Mouse (Mus musculus) left cerebral cortex, postnatal 25 days (tissue): ENCODE data around the gene Dcaf6. TPM values are rescaled to one million over a fixed set of nuclear protein-coding genes. Genes with fewer than 3 reads are reported as not detected.
"Not testable (repeated sequence)": the region's sequence is repeated elsewhere in the genome, so short reads cannot be mapped to it uniquely, and the experiment has no call there.

Source experiments
- DNase-seq, 2 experiments: peaks; one replicate each; pipeline ENCODE4 v3.0.0; 2022; ENCODE audit warnings: low spot score in 2 of 2, mixed read lengths in 1 of 2
- intact Hi-C: fragments of 180-260 bp; cut with DNase I; formaldehyde crosslinking; loops from one replicate; pipeline ENCODE4 v1.15.1; 2025
- total RNA-seq, 2 experiments: library from RNA; stranded (reverse); gene quantifications; 2 replicates each; pipeline ENCODE4 v1.2.3; 2021

The Dcaf6 gene
- total RNA-seq, 2 experiments from 2014 or later = 90.9 to 101 TPM

DNA sequence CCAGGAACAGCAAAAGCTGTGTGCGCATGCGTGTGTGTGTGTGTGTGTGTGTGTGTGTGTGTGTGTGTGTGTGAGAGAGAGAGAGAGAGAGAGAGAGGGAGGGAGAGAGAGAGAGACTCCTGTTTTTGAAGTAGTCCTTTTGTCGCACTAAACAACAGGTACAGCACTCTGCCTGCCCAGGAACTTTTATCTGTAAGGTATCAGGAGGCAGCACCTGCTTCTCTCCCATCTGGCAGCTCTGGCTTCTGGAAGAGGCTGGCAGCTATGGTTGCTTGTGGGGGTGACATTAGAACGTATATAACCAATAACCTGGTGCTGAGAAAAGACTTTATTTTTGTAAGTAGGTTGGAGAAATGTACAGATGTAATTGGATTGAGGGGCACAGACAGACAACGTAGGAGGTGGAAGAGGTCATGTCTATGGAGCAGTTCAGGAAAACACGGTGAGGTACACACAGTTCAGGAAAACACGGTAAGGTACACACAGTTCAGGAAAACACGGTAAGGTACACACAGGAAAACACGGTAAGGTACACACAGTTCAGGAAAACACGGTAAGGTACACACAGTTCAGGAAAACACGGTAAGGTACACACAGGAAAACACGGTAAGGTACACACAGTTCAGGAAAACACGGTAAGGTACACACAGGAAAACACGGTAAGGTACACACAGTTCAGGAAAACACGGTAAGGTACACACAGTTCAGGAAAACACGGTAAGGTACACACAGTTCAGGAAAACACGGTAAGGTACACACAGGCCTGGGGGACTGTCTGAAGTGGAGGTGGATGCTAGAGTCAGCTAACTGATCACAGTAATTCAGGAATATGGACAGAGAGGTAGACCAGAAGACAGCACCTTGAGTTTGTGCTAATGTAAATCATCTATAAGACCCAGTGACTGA is 131.6 kb downstream of the Dcaf6 start:
- DNase-seq, intact Hi-C loops: not testable (repeated sequence)

DNA sequence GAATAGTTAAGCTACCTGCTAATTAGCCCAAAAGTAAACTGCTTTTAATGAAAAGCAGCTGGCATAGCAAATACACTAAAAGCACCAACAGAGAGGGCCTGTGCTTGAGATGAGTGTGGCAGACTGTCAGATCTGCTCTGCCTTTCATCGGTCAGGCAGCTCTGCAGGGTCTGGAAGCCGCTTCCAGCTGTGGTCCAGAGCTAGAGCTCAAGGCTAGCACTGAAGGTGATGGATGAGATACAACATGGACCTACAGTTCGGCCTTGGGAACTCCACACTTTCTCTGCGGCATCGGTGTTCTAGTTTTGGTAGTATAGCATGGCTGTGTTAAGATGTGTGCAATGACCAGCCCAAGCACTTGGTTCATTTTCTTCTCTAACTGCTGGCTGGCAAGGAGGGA is 132.4 kb downstream of the Dcaf6 start:
- intact Hi-C loops = no loop called here
- no peak for DNase-seq

DNA sequence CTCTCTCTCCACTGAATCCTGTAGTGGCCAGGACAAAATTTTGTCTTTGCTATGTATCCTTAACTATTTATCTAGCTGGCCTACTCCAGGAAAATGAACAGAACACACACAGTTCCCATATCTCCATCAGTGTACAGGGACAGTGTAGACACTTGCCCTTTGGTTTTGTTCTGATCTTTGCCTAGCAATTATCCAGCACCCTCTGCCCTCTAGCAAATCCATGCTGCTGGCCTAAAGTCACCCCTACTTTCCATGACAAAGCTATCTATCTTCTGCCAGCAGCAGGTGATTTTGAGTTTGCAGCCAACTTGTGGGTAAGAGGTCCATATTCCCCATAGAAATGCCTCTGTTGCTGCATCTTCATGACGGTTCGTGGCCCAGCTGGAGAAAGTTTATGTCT is 132.9 kb downstream of the Dcaf6 start:
- DNase-seq = no peak
- intact Hi-C loops = no loop called here

DNA sequence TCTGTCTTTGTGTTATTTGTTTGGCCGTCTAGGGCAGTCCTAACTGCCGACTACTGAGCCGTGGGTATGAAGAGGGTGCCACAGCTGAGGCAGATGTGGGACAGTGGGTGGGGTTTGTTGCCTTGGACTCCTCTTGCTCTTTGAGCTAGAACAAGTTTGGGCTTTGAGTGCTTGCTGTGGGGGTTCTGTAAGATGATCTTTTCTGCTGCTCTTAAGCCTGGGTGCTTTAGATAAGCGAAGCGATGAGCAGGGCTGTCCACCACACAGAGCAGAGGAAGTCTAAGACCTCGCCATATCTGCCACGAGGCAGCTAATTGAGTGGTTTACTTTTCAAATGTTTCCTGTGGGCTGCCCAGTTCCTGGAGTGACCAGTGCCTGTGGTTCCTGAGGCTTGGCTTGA is 137.3 kb downstream of the Dcaf6 start:
- DNase-seq = no peak
- intact Hi-C loops = no loop called here

DNA sequence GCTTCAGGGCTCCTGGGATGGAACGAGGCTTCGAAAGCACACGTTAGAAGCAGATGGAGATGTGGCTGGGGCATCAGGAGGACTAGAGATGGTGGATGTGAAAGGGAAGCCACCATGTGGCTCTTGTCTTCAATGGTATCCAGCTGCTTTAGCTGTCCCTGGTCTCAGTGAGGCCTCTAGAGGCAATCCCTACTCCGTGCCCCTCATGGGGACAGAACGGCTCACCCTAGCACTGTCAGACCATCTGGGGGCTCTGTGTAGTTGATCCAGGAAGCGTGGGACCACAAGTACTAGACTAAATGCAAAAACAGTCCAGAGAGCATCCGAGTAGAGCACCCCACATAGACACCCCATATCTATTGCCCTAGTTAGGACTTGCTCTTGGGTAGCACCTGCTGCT is 138.4 kb downstream of the Dcaf6 start:
- DNase-seq = no peak

DNA sequence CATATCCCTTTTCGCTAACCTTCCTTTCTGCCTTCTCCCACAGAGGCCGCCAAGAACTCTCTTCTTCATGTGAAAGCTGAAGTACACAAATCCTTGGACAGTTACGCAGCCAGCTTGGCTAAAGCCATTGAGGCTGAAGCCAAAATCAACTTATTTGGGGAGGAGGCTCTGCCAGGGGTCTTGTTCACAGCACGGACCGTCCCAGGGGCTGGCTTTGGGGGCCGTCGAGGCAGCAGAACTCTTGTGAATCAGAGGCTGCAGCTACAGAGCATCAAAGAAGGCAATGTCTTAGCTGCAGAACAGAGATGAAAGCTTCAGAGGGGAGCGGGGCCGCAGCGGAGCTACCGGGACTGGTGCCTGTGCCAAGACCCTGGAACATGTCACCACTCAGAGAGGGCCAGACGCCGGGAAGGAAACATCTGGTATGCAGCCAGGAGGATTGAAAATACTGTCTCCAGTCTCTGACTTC is 138.8 kb downstream of the Dcaf6 start:
- intact Hi-C loops = loop anchor here (2.0 kb wide), 1 partner anchor 69 kb away; no protein-coding TSS in a partner anchor
- peak in 1 of 2 experiments; percentile 14 for DNase-seq

More for the DNA sequence above, 138.4 kb downstream of the Dcaf6 start:
- intact Hi-C loops = loop anchor here (2.0 kb wide), 1 partner anchor 69 kb away; no protein-coding TSS in a partner anchor

DNA sequence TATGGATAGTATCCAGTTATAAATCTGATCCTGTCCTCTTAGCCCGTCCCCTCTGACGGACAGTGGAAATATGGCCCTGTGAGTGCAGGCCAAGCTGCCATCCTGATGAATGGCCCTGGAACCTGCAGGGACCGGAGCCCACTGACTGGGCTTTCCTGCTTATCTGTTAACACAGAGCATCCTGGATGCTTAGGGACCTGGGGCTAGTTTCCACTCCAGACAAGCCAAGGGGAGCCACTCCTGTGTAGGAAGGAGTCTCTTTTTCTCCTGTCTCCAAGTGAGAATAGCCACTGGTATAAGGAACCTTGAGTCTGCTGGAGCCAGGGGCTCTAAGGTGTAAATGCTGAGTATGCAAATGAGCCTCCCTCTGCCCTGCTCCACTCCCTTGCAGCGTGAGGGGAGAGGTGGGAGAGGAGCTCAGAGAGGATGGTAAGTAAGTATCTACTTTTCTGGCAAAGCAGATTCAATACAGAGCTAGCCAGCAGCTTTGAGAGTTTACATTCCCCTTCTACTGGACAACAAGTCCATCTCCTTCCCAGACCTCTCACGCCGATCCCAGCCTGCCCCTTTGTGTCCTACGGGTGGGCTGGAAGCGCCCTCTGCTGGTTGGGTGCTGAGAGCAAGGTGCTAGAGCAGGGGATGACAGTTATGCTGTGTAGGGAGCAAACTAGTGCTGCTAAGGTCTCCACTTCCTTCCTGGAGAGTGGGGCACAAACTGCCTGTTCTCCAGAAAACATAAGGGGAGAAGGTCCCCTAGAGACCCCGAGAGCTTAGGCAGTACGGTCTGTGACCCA is 139.9 kb downstream of the Dcaf6 start:
- peak; percentile 60 to 74 for DNase-seq
- intact Hi-C loops = loop anchor here (1.0 to 2.0 kb wide), 2 partner anchors 68 to 84 kb away; partner anchors contain the start of gene Tiprl

DNA sequence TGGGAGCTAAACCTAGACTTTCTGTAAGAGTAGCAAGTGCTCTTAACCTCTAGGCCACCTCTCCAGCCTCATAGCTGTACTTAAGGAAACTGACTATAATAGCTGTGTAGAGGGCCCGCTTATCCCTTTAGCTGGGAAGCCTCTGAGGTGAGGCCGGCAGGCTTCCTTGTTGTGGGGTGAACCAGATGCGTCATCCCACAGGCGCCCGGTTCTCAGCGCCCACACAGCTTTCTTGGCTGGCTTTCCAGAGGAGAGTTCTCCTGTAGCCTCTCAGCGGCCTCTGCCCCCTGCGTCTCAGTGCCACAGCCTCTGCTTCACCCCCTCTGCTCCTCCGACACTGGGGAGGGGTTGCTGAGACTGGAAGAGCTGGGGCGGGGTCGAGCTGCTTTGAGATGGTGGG is 143.9 kb downstream of the Dcaf6 start:
- DNase-seq = no peak
- intact Hi-C loops = no loop called here

DNA sequence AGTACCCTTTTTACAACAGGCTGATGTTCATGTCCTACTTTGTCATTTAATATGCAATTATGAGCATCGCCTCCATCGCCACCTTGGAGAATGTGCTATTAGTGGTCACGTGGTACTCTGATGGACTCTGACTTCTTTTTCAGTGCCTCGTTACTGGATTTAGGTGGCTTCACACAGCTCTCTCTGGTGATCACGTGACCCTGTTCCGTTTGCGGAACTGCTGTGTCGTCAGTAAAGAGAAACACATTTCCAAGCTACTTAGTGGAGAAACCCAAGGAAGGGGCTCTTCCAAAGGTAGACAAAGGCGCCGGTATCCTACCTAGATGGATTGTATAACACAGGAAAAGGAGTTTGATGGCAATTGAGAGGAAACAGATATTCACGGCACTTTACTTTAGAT is 152.1 kb downstream of the Dcaf6 start:
- DNase-seq = no peak
- intact Hi-C loops = no loop called here

DNA sequence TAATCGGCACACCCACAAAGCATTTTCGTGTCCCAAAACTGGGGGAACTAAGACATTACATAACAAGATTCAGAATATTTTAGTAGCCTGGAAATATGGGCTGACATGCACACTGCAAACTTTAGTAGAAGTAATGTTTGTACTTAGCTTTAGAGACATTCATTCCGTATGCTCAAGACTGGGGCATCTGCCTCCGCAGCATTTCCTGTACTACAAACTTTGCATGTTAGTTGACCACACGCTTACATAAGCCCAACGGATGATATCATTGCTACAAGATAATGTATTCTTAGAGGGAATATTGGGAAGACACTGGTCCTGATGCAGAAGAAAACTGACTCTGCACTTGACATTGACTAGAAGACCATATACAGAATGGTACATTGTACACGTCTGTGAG is 155.9 kb downstream of the Dcaf6 start:
- DNase-seq = peak in 1 of 2 experiments; percentile 71

DNA sequence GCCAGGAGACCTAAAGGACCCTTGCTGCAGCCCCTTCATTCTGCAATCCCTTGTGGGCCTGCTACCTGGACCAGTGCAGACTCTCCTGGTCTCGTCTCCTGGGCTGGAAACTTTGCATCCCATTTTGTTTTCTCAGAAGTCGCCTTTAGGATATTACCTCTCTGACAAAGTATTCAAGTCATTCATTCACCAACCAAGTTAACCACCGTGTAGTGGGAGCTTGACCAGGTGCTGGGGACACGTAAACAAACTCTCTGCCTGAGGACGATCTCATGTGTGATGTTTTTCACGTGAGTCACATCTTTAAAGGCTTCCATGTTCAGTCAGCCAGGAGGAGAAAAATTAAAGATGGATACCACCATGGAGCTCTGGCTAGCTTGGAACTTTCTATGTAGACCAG is 157.1 kb downstream of the Dcaf6 start:
- intact Hi-C loops = no loop called here
- no peak for DNase-seq

More for the DNA sequence above, 155.9 kb downstream of the Dcaf6 start:
- intact Hi-C loops = no loop called here

DNA sequence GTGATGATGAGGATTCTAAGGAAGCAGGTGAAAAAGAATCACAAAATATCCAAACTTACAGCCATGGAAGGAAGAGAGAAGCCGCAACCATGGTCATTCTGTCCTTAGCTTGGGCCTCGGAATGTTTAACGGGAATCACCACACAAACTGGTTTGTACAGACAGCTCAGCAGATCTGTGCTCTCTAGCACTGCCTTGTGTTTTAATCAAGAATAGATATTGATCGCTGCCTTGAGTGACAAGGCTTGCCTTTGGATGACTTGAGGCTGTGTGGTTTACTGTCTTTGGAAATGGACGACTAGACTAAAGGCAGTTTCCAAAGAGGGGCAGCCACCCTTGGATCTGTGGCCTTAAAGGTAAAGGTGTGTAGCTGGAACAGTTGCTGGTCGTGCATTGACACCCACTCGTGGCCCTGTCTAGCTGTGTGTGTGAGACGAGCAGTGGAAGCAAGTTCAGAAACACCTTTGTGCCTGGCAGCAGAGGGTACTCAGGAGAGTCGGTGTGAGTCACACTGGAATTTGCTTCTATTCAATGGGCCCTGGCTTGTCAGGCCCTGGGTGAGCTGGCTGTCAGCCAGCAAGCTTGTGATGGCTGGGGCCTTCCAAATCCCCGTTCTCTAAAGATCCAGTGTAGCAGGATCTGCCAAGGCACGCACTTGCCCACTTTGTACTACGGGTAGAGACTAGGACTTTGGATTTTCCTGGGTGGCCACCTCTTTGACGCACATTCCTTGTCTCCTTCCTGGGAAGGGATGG is 157.6 kb downstream of the Dcaf6 start:
- DNase-seq = peak; percentile 21 to 23

DNA sequence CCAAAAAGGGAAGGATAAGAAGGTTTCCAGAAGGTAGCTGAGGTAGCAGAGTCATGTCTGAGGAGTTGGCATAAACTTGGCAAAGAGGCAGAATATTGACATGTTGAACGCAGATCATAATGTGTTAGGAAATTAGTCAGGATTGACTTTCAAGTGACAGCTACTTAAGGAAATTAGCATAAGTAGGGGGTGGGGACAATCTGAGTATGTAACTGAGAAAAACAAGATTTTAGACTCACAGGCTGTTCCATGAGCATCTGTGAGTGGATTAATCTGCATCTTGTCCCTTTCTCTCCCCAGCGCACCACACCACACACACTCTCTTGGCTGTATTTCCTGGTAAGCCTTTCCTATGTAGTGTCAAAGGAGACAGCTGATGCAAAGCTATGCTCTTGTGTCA is 158.7 kb downstream of the Dcaf6 start:
- intact Hi-C loops = no loop called here
- DNase-seq = no peak

More for the DNA sequence above, 157.6 kb downstream of the Dcaf6 start:
- intact Hi-C loops = no loop called here

DNA sequence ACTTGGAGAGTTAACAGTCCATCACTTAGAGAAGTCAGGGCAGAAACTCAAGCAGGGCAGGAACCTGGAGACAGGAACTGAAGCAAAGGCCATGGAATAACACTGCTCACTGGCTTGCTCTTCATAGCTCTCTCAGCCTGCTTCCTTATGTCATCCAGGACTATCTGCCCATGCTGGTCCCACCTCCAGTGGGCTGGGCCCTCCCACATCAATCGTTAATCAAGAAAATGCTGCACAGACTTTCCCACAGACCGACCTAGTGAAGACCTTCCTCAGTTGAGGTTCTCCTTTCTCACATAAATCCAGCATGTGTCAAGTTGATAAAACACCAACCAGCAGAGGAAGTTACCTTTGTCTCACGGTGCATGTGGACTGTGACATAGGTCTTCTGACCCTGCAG is 159.2 kb downstream of the Dcaf6 start:
- no peak for DNase-seq
- intact Hi-C loops = no loop called here

DNA sequence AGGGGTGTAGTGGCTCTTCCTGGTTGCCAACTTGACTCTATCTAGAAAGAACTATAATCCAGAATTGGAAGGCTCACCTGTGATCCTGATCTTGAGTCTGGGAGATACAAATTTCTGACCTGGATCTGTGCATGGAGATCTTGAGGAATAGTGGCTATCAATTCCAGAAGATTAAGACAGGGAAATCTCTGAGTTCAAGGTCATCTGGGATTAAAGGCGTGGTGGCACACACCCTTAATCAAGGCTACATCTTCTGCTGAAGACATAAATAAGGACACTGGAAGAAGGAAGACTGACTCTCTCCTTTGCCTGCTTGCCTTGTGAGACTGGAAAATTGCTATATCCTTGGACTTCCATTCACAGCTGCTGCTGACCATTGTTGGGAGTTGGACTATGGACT is 164.8 kb downstream of the Dcaf6 start, which contains the start of gene Gpr161:
TSS of gene Gpr161 (plus strand) at position 301 of the 400 bp plus-strand sequence.
- intact Hi-C loops = no loop called here
- DNase-seq = no peak

DNA sequence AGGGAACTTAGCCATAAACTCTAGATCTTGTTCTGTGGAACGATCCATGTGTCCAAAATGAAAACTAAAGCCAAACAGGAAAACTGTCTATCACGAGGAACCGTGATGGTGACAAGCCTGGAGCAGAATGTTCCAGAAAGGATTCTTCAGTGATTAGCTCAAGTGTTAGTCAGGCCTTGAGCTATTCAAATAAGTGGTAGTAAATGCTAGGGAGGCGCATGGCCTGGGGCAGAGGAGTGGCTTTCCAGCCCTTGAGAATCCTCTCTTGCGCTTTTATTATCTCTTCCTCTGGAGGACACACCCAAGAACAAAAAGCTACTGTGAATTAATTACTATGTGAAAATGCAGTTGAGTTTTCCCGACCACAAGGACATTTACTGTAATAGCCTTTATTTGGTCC is 168.7 kb downstream of the Dcaf6 start:
- no peak for DNase-seq
- intact Hi-C loops = no loop called here

DNA sequence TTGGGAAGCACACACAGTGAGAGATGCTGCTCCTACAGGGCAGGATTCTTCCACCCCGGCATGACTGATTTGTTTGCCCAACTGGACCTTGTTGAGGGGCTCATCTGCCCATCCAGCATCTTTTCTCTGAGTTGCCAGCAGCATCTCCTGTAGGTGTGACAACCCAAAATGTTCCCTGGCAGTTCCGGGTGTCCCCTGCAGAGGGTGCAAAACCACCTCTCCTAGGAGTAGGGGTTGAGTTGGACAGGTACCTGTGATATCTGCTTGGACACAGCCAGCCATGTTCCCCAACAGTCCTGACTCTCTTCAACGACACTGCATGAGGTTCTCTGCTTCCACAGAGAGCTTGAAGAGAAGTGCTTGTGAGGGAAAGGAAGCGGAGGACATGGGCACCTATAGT is 170.4 kb downstream of the Dcaf6 start:
- intact Hi-C loops = no loop called here

DNA sequence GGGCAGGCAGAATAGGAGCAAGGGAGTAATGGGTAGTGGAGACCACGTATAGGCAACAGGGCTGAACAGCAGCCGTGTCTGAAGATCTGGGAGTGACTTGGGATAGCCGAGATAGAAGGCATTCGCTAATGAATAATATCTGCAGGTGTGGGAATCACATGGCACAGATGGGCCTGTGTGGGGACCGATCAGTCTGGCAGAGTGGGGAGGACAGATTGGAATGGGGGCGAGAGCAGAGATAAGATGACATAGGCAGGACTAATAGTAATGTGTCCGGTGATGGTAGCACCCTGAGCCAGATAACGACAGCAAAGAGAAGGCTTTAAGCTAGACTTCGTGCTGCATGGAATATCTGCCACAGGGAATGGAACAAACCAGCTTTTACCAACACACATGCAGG is 172.1 kb downstream of the Dcaf6 start:
- intact Hi-C loops = no loop called here
- DNase-seq = no peak

More for the DNA sequence above, 170.4 kb downstream of the Dcaf6 start:
- DNase-seq = no peak

DNA sequence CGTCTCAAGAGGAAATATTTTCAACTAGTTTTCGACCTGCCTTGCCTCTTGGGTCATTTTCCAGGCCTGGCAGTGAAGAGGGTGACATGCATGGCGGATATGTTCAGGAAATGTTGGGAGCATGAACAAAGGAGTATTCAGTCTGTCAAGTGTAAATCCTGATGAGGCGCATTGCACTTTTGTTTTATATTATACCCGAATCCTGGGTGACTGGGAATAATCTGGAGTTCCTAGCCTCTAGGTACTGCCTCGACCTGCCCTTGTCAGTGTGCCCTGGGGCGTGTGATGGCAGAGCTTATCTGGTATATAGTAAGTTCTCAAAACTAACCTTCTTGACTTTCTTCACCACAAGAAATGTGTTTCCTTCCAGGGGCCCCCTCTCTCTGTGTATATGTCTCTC is 176.2 kb downstream of the Dcaf6 start:
- intact Hi-C loops = no loop called here
- no peak for DNase-seq

DNA sequence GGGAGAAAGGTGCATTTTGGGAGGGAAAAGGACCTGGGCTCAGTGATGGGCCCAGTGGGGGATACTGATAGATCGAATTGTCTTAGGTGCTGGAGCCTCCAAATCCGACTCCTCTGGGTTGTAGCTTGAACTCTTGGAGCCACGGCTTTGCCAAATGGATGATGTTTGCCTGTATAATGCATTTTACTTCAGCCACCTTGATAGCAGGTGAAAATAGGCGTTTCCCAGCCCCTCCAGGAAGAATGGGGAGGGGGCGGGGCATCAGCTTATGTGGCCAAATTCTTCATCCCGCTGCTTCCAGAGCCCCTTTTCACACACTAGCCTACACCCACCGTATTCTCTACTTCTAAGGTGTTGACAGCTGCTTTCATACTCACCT is 177.3 kb downstream of the Dcaf6 start:
- DNase-seq = no peak
- intact Hi-C loops = no loop called here
